Mouse (Mus musculus) spleen, adult 2 months (tissue): ENCODE data around the gene Asl. TPM values are rescaled to one million over a fixed set of nuclear protein-coding genes. Genes with fewer than 3 reads are reported as not detected.
"Not testable (repeated sequence)": the region's sequence is repeated elsewhere in the genome, so short reads cannot be mapped to it uniquely, and the experiment has no call there.

Source experiments
- DNase-seq, 2 experiments: peaks; one replicate each; pipeline versions ENCODE4 v3.0.0 to v3.0.0-alpha.2; 2012 to 2021; ENCODE audit warnings: low spot score in 2 of 2, low read depth in 1 of 2
- H3K27ac ChIP-seq: fragments of 200-500 bp; 2 replicates; pipeline ENCODE4 v1.5.1; 2012; ENCODE audit warnings: low read length, inconsistent platforms; ENCODE audit not compliant: insufficient read depth
- H3K27me3 ChIP-seq: fragments of 200-500 bp; 2 replicates; pipeline ENCODE4 v1.6.1; 2012; ENCODE audit warnings: mild to moderate bottlenecking, moderate library complexity, low read length, inconsistent platforms; ENCODE audit not compliant: control insufficient read depth, insufficient read depth
- H3K36me3 ChIP-seq: fragments of 200-500 bp; 2 replicates; pipeline ENCODE4 v1.6.1; 2012; ENCODE audit warnings: mild to moderate bottlenecking, low read length, inconsistent platforms; ENCODE audit not compliant: control insufficient read depth, insufficient read depth
- H3K4me1 ChIP-seq: fragments of 200-500 bp; 2 replicates; pipeline ENCODE4 v1.6.1; 2011; ENCODE audit warnings: inconsistent platforms; ENCODE audit not compliant: control insufficient read depth, insufficient read depth, insufficient read length
- H3K4me3 ChIP-seq: fragments of 200-500 bp; 2 replicates; pipeline ENCODE4 v1.5.1; 2011; ENCODE audit warnings: mild to moderate bottlenecking, inconsistent platforms; ENCODE audit not compliant: insufficient read depth, insufficient read length; ENCODE audit errors: extremely low read depth
- CTCF ChIP-seq: fragments of 200-500 bp; IDR thresholded peaks from 2 replicates; pipeline ENCODE4 v1.5.1; 2011; ENCODE audit warnings: mild to moderate bottlenecking, inconsistent platforms; ENCODE audit not compliant: insufficient read depth, insufficient read length, insufficient replicate concordance; ENCODE audit errors: extremely low read depth
- POLR2A ChIP-seq: fragments of 200-500 bp; IDR thresholded peaks from 2 replicates; pipeline ENCODE4 v1.6.1; 2011; ENCODE audit warnings: low read depth, low read length, inconsistent platforms
- WGBS: fragments of 180-500 bp; shearing (Covaris S2); methylation state at CpG from one replicate; pipeline ENCODE4 v1.1.7; 2018; 5-methylcytosine and 5-hydroxymethylcytosine counted together
- polyA plus RNA-seq: library from polyadenylated mRNA; depleted of rRNA; stranded (reverse); fragments of >200 nt; gene quantifications from 2 replicates; pipeline ENCODE4 v1.2.3, GENCODE M21; 2012

Gene Asl
- polyA plus RNA-seq, 1 experiment, result 18.0 TPM

- WGBS, result 82% methylated on average over 7 of the region's 7 CpGs
- Histone ChIP-seq H3K27ac (no peak overlapping the region), H3K36me3 (peaks cover 37% of the 10 kb centered on the region), H3K4me3 (no peak overlapping the region), H3K4me1 (no peaks in the 10 kb centered on the region; the same call in 1 of the 2 replicates), H3K27me3 (no peaks in the 10 kb centered on the region)
- no peak for DNase-seq
- TF ChIP-seq POLR2A, result no peak
- TF ChIP-seq CTCF, result no peak
These were observed 17.1 kb upstream of the Asl start for GRCm38 (mm10) chr5:130046100-130046499.

- Histone ChIP-seq H3K27ac (no peak overlapping the region), H3K36me3 (peaks cover 40% of the 10 kb centered on the region), H3K4me1 (no peaks in the 10 kb centered on the region; the same call in 1 of the 2 replicates), H3K4me3 (no peak overlapping the region), H3K27me3 (no peaks in the 10 kb centered on the region)
- TF ChIP-seq POLR2A (no peak), CTCF (peak; percentile 53; the same call in 1 of the 2 replicates)
- DNase-seq, result no peak
- WGBS, result 76% methylated on average over 7 of the region's 7 CpGs
These were observed 15.2 kb upstream of the Asl start for GRCm38 (mm10) chr5:130044201-130044695.

GRCm38 (mm10) chr5:130043741-130044140 is 14.7 kb upstream of the Asl start:
- WGBS, result 89% methylated on average over 3 of the region's 3 CpGs
- Histone ChIP-seq H3K4me3 (no peak overlapping the region), H3K27ac (no peak overlapping the region), H3K36me3 (peaks cover 36% of the 10 kb centered on the region), H3K4me1 (no peaks in the 10 kb centered on the region; the same call in 1 of the 2 replicates), H3K27me3 (no peaks in the 10 kb centered on the region)
- DNase-seq, result no peak
- TF ChIP-seq CTCF, result no peak
- TF ChIP-seq POLR2A, result no peak

- Histone ChIP-seq H3K36me3 (peaks cover 33% of the 10 kb centered on the region), H3K27me3 (no peaks in the 10 kb centered on the region), H3K4me3 (no peak overlapping the region), H3K4me1 (no peaks in the 10 kb centered on the region), H3K27ac (no peak overlapping the region)
- DNase-seq, result no peak
- no peak for TF ChIP-seq POLR2A
- 80% methylated on average over 4 of the region's 4 CpGs for WGBS
These were observed 12.2 kb upstream of the Asl start for GRCm38 (mm10) chr5:130041262-130041661.

- no peak for DNase-seq
- H3K27me3 ChIP-seq, result no peaks in the 10 kb centered on the region
- no peak overlapping the region for H3K4me3 ChIP-seq
- WGBS, result 95% methylated on average over 4 of the region's 4 CpGs
- no peak overlapping the region for H3K27ac ChIP-seq
- H3K36me3 ChIP-seq, result peaks cover 31% of the 10 kb centered on the region
- H3K4me1 ChIP-seq, result no peaks in the 10 kb centered on the region
- TF ChIP-seq CTCF, result no peak
- no peak for TF ChIP-seq POLR2A
These were observed 11.8 kb upstream of the Asl start for GRCm38 (mm10) chr5:130040797-130041196.

- 82% methylated on average over 19 of the region's 19 CpGs for WGBS
- H3K4me3 ChIP-seq, result no peak overlapping the region
- TF ChIP-seq POLR2A (no peak), CTCF (peak; percentile 55; the same call in 1 of the 2 replicates)
- no peaks in the 10 kb centered on the region for H3K4me1 ChIP-seq
- no peak overlapping the region for H3K27ac ChIP-seq
- H3K36me3 ChIP-seq, result peaks cover 28% of the 10 kb centered on the region
- H3K27me3 ChIP-seq, result no peaks in the 10 kb centered on the region
- peak in 1 of 2 experiments; percentile 30 for DNase-seq
These were observed 8.9 kb upstream of the Asl start for GRCm38 (mm10) chr5:130037752-130038455.

- WGBS, result 77% methylated on average over 2 of the region's 2 CpGs
- DNase-seq, H3K27ac ChIP-seq, H3K4me1 ChIP-seq, H3K4me3 ChIP-seq, H3K27me3 ChIP-seq: not testable (repeated sequence)
- H3K36me3 ChIP-seq, result peaks cover 20% of the 10 kb centered on the region
These were observed 7.3 kb upstream of the Asl start for GRCm38 (mm10) chr5:130036300-130036699.
